Mouse (Mus musculus): ENCODE results near the gene Kcnj15. TPM values are rescaled to one million over a fixed set of nuclear protein-coding genes. Genes with fewer than 3 reads are reported as not detected.

The Kcnj15 gene
- polyA plus RNA-seq, 1 experiment from 2014 or later, result 0.29 TPM

DNA sequence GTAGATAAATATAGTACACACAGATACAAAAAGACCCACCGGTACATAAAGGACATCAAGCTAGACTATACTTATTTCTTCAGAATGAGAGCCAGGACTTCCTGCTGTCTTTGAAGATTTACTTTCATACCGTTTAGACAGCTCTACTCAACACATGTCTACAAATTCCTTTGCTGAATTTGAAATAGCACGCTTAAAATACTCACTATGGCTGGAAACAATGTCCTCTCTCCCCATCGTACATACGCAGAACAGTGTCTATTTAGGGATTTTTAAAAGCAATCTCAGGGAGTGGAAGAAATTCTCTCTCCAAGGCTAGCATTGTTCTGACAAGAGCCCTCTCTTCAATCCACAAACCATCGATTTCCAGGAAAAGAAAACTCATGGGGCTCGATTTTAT lies 32.1 kb upstream of the Kcnj15 start:
- 88% methylated on average over 7 of the region's 7 CpGs for WGBS
- Histone ChIP-seq H3K4me1 (no peaks in the 10 kb centered on the region), H3K27ac (no peak overlapping the region), H3K9me3 (no peaks in the 10 kb centered on the region), H3K4me3 (no peak overlapping the region), H3K27me3 (ENCODE audit: poor library complexity, severe bottlenecking) (no peaks in the 10 kb centered on the region), H3K36me3 (replicated peaks) (no peaks in the 10 kb centered on the region)
- no peak for DNase-seq (ENCODE audit: extremely low spot score, low spot score)

DNA sequence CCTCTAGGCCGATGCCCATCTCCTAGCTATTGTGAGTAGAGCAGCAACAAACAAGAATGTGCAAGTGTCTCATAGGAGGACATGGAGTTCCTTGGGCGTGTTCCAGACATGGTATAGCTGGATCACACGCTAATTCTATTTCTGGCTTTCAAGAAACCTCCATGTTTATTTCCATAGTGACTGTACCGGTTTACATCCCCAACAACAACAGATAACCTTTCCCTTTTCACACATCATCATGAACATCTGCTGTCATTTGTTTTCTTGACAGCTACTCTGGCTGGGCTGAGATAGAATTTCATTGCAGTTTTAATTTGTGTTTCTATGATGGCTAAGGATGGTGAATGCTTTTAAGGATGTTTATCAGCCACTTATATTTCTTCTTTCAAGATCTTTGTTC lies 25.6 kb upstream of the Kcnj15 start:
- Histone ChIP-seq H3K4me3 (no peak overlapping the region), H3K36me3 (replicated peaks) (no peaks in the 10 kb centered on the region), H3K27ac (no peak overlapping the region), H3K27me3 (ENCODE audit: poor library complexity, severe bottlenecking) (no peaks in the 10 kb centered on the region), H3K4me1 (no peaks in the 10 kb centered on the region), H3K9me3 (no peaks in the 10 kb centered on the region)
- no peak for DNase-seq (ENCODE audit: extremely low spot score, low spot score)
- 92% methylated on average over 4 of the region's 4 CpGs for WGBS

DNA sequence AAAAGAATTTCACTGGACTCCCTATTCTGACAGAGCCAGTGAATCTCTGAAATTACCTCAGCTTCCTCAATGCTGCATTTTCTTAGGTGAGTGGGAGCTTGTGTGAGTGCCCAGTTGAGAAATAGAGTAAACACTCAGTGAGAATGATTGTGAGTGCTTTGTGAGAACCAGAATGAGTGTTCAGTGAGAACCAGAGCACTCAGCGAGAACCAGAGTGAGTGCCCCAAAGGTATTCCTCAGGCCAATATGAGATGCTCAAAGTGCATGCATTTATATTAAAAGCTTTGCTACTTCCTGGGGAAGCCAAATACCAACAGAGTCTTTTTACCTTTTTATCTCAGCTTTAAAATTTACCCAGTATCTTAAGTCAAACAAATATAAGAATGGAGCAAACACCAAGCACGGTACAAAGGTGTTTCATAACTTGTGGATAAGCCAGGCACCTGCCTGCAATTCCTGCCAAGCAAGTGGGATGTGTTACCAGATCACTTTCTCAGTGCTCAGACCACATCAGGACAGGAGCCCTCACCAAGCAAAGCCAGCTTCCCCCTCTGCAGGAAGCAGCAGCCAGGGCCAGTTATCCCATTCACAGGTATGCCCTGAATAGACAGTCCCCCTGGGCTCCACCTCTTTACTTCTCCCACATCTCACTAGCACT lies 22.3 kb upstream of the Kcnj15 start:
- no peak overlapping the region for H3K4me3 ChIP-seq
- no peaks in the 10 kb centered on the region for H3K4me1 ChIP-seq
- no peaks in the 10 kb centered on the region for H3K9me3 ChIP-seq
- H3K27me3 ChIP-seq (ENCODE audit: poor library complexity, severe bottlenecking), result no peaks in the 10 kb centered on the region
- no peaks in the 10 kb centered on the region for H3K36me3 ChIP-seq (replicated peaks)
- 87% methylated on average over 2 of the region's 2 CpGs for WGBS
- no peak overlapping the region for H3K27ac ChIP-seq
- DNase-seq (ENCODE audit: extremely low spot score, low spot score), result no peak

DNA sequence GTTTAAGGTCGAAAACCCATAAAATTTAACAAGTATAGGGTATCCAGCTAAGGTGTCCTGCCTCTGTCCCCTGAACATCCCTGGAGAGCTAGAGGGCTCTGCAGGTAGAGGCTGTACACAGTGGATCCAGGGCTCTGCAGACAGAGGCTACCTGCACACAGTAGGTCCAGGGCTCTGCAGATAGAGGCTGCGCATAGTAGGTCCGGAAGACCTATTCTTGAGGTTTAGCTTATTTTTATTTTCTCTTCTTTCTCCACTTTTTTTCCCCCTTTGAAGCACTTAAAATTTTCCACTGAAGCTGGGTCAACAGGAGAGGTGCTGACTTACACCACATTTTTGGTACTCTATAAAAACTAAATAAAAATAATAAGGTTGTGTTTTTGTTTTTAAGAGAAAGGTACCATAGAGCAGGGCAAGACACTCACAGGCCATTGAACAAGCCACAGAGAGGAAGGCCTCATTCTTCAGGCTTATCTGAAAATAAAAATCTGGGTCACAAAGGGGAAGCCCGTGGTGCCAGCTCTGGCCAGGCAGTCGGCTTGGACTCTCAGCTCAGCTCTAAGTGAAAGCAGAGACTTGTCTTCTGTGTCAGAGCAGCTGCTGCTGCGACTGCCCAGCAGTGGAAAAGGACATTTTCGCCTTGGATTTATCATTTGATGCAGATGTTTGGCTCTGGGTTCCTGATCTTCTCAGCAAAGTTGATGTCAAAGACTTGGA lies 18.0 kb upstream of the Kcnj15 start:
- H3K27ac ChIP-seq, result no peak overlapping the region
- 79% methylated on average over 7 of the region's 7 CpGs for WGBS

GRCm38 (mm10) chr16:95240688-95241087 lies 16.7 kb upstream of the Kcnj15 start:
- no peak overlapping the region for H3K4me3 ChIP-seq
- H3K27ac ChIP-seq, result no peak overlapping the region
- H3K9me3 ChIP-seq, result no peaks in the 10 kb centered on the region
- H3K27me3 ChIP-seq (ENCODE audit: poor library complexity, severe bottlenecking), result no peaks in the 10 kb centered on the region
- WGBS, result 71% methylated on average over 5 of the region's 5 CpGs
- no peaks in the 10 kb centered on the region for H3K36me3 ChIP-seq (replicated peaks)
- H3K4me1 ChIP-seq, result no peaks in the 10 kb centered on the region
- no peak for DNase-seq (ENCODE audit: extremely low spot score, low spot score)

More for the DNA sequence above, 18.0 kb upstream of the Kcnj15 start:
- Histone ChIP-seq H3K9me3 (no peaks in the 10 kb centered on the region), H3K4me3 (no peak overlapping the region), H3K36me3 (replicated peaks) (no peaks in the 10 kb centered on the region), H3K4me1 (no peaks in the 10 kb centered on the region), H3K27me3 (ENCODE audit: poor library complexity, severe bottlenecking) (no peaks in the 10 kb centered on the region)
- no peak for DNase-seq (ENCODE audit: extremely low spot score, low spot score)

DNA sequence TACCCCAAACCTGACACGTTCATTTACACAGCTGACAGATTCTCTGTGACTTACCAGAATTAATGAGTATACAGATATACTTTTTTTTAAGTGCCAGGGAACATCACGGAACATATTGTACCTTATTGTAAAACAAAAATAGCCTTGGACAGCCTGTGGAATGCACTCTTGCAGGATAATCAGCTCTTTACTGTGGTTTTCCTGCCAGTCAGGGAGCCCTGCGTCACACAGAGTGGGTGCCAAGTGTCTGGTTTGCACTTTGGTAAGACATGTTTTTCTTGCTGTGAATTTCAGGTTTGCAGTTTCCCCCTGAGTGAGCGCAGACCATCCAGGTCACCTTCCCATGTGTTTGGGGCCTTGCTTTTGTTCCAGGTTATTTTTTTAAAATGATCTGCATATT lies 15.8 kb upstream of the Kcnj15 start:
- DNase-seq (ENCODE audit: extremely low spot score, low spot score), result no peak
- H3K4me1 ChIP-seq, result no peaks in the 10 kb centered on the region
- H3K36me3 ChIP-seq (replicated peaks), result no peaks in the 10 kb centered on the region
- no peaks in the 10 kb centered on the region for H3K9me3 ChIP-seq
- H3K27ac ChIP-seq, result no peak overlapping the region
- no peaks in the 10 kb centered on the region for H3K27me3 ChIP-seq (ENCODE audit: poor library complexity, severe bottlenecking)
- WGBS, result 90% methylated on average over 4 of the region's 4 CpGs
- H3K4me3 ChIP-seq, result no peak overlapping the region

DNA sequence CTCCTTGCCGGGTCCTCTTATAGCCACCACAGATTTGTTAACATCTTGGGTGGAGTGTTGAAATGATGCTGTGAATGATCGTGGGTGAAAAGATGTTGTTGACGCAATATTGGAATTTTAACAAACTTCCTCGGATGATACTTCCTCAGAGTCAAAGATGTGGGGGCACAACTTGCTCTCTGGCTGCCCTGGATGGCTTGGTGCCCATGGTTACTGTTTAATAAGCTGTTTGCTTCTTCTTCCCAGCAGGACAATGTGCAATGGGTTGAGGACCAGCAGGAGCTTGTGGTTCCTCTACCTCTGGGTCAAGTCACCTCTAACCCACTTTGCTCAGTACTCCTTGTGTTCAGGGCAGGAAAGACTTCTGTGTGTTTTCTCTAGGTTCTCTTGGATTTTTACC lies 15.2 kb upstream of the Kcnj15 start:
- no peaks in the 10 kb centered on the region for H3K4me1 ChIP-seq
- no peak overlapping the region for H3K27ac ChIP-seq
- H3K4me3 ChIP-seq, result no peak overlapping the region
- WGBS, result 91% methylated on average over 4 of the region's 4 CpGs
- H3K36me3 ChIP-seq (replicated peaks), result no peaks in the 10 kb centered on the region
- no peak for DNase-seq (ENCODE audit: extremely low spot score, low spot score)
- H3K9me3 ChIP-seq, result no peaks in the 10 kb centered on the region
- H3K27me3 ChIP-seq (ENCODE audit: poor library complexity, severe bottlenecking), result no peaks in the 10 kb centered on the region

DNA sequence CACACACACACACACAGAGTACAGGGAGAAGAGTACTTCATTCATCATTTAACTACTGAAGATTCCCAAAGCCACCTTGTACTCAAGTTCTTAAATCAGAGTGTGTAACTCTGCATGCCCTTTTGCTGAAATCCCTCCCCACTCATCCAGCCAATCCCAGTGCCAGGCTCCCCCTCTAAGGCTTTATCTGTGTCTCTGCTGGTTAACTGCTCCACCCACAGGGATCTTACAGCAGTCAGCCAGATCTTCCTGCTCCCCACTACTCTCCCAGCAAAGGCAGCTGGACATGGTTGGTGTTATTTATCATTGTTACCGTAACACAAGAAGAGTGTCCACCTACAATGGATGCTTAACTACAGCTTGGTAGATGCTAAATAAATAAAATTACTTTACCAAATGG lies 14.0 kb upstream of the Kcnj15 start:
- no peaks in the 10 kb centered on the region for H3K4me1 ChIP-seq
- 81% methylated on average over 1 of the region's 1 CpGs for WGBS
- no peak overlapping the region for H3K27ac ChIP-seq
- no peaks in the 10 kb centered on the region for H3K27me3 ChIP-seq (ENCODE audit: poor library complexity, severe bottlenecking)
- no peak for DNase-seq (ENCODE audit: extremely low spot score, low spot score)
- no peaks in the 10 kb centered on the region for H3K36me3 ChIP-seq (replicated peaks)
- H3K9me3 ChIP-seq, result no peaks in the 10 kb centered on the region
- H3K4me3 ChIP-seq, result no peak overlapping the region

- 90% methylated on average over 12 of the region's 12 CpGs for WGBS
- no peak overlapping the region for H3K4me3 ChIP-seq
- H3K27me3 ChIP-seq (ENCODE audit: poor library complexity, severe bottlenecking), result no peaks in the 10 kb centered on the region
- DNase-seq (ENCODE audit: extremely low spot score, low spot score), result no peak
- no peaks in the 10 kb centered on the region for H3K9me3 ChIP-seq
- H3K4me1 ChIP-seq, result no peaks in the 10 kb centered on the region
- no peaks in the 10 kb centered on the region for H3K36me3 ChIP-seq (replicated peaks)
- H3K27ac ChIP-seq, result no peak overlapping the region
Measured at GRCm38 (mm10) chr16:95244626-95245303, 12.6 kb upstream of the Kcnj15 start.

- H3K27me3 ChIP-seq (ENCODE audit: poor library complexity, severe bottlenecking), result no peaks in the 10 kb centered on the region
- H3K9me3 ChIP-seq, result no peaks in the 10 kb centered on the region
- H3K27ac ChIP-seq, result no peak overlapping the region
- H3K36me3 ChIP-seq (replicated peaks), result no peaks in the 10 kb centered on the region
- H3K4me3 ChIP-seq, result no peak overlapping the region
- H3K4me1 ChIP-seq, result no peaks in the 10 kb centered on the region
- DNase-seq (ENCODE audit: extremely low spot score, low spot score), result no peak
- WGBS, result 85% methylated on average over 3 of the region's 3 CpGs
Measured at GRCm38 (mm10) chr16:95245499-95245898, 11.9 kb upstream of the Kcnj15 start.

DNA sequence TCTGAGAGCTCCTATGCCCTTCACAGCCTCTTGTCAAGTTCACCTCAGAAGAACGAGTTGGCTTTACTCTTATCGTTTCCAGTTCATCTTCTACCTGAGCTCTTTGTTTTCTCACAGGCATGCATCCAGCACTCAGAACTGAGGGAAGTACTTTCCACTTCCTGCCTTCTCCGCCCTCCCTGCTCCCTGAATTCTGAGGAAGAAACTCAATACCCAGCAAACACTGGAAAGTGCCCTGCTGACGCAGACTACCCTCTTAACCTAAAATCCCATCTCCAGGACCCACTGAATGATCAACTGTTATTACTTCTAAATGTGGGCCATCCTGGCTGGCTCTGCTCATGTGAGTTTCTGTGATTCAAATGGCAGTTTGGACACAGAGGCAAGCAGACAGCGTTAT lies 8.7 kb upstream of the Kcnj15 start:
- WGBS, result 81% methylated on average over 5 of the region's 5 CpGs
- Histone ChIP-seq H3K27me3 (ENCODE audit: poor library complexity, severe bottlenecking) (no peaks in the 10 kb centered on the region), H3K9me3 (no peaks in the 10 kb centered on the region), H3K4me3 (no peak overlapping the region), H3K4me1 (no peaks in the 10 kb centered on the region), H3K36me3 (replicated peaks) (no peaks in the 10 kb centered on the region), H3K27ac (no peak overlapping the region)
- no peak for DNase-seq (ENCODE audit: extremely low spot score, low spot score)

- no peaks in the 10 kb centered on the region for H3K36me3 ChIP-seq (replicated peaks)
- peaks cover 24% of the 10 kb centered on the region for H3K4me1 ChIP-seq
- 76% methylated on average over 2 of the region's 2 CpGs for WGBS
- H3K27me3 ChIP-seq (ENCODE audit: poor library complexity, severe bottlenecking), result no peaks in the 10 kb centered on the region; the same call in 1 of the 2 replicates
- no peaks in the 10 kb centered on the region for H3K9me3 ChIP-seq
- no peak overlapping the region for H3K27ac ChIP-seq
- no peak overlapping the region for H3K4me3 ChIP-seq
- DNase-seq (ENCODE audit: extremely low spot score, low spot score), result no peak
Measured at GRCm38 (mm10) chr16:95256648-95257047, 710 bp upstream of the Kcnj15 start.

DNA sequence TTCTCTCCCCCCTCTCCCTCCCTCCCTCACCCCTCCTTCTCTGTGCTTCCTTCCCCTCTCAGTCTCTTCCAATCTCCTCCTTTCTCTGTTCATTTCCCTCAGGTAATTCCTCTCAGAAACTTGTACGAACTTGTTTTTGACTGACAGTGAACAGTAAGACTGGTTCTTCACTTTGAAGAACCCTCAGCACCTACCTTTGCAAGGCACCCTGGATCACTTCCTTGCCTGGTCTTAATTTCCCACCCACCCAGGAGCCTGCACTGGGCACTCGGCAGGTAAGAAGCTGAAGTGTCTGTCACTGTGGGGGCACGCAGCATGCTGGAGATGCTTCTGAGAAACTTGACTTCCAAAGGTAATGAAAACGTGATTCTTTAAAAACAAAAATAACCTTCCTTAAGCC lies 742 bp downstream of the Kcnj15 start:
- no peak for DNase-seq (ENCODE audit: extremely low spot score, low spot score)
- 54% methylated on average over 4 of the region's 4 CpGs for WGBS
- Histone ChIP-seq H3K4me3 (no peak overlapping the region), H3K4me1 (peaks cover 32% of the 10 kb centered on the region), H3K27me3 (ENCODE audit: poor library complexity, severe bottlenecking) (no peaks in the 10 kb centered on the region; the same call in 1 of the 2 replicates), H3K27ac (no peak overlapping the region), H3K9me3 (no peaks in the 10 kb centered on the region), H3K36me3 (replicated peaks) (no peaks in the 10 kb centered on the region)
